Mouse (Mus musculus): ENCODE measurements around the gene Lamtor3. TPM values are rescaled to one million over a fixed set of nuclear protein-coding genes. Genes with fewer than 3 reads are reported as not detected.

Lamtor3 gene
- polyA plus RNA-seq, 1 experiment, result 39.1 TPM

DNA sequence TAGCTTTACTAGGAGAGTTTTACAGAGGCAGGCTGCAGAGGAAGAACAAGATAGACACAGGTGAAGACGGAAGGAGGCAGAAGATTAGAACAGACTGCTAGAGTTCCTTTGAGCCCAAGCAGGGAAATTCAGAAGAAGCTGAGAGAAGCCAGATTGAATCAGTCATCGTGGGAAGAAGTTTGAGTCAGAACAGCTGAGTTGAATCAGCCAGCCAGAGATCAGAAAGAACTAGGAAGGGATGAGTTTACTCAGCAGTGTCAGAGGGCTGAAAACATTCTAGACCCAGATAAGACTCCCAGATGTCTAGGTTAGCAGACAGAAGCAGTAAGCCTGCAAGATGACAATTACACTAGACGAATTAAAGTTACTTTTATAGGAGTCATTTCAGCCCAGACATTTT lies 15.7 kb downstream of the Lamtor3 start:
- no peak for TF ChIP-seq USF1 (IDR thresholded peaks at IDR 0.05; ENCODE audit: low read depth)
- H3K27me3 ChIP-seq (ENCODE audit: control insufficient read depth, insufficient read depth, insufficient read length), result no peaks in the 10 kb centered on the region
- H3K79me3 ChIP-seq (ENCODE audit: low read depth), result no peaks in the 10 kb centered on the region
- no peak overlapping the region for H3ac ChIP-seq (ENCODE audit: control insufficient read depth, insufficient read length, low read depth)
- H3K36me3 ChIP-seq (ENCODE audit: control insufficient read depth, insufficient read depth), result peaks cover 9% of the 10 kb centered on the region
- no peaks in the 10 kb centered on the region for H3K79me2 ChIP-seq (ENCODE audit: control insufficient read depth, insufficient read depth)
- no peak overlapping the region for H3K4me3 ChIP-seq (ENCODE audit: insufficient read depth, poor library complexity, severe bottlenecking)

- no peak overlapping the region for H3ac ChIP-seq (ENCODE audit: control insufficient read depth, insufficient read length, low read depth)
- H3K4me3 ChIP-seq (ENCODE audit: insufficient read depth, poor library complexity, severe bottlenecking), result no peak overlapping the region
- H3K36me3 ChIP-seq (ENCODE audit: control insufficient read depth, insufficient read depth), result no peaks in the 10 kb centered on the region
- H3K27me3 ChIP-seq (ENCODE audit: control insufficient read depth, insufficient read depth, insufficient read length), result no peaks in the 10 kb centered on the region
- H3K79me3 ChIP-seq (ENCODE audit: low read depth), result no peaks in the 10 kb centered on the region
- no peaks in the 10 kb centered on the region for H3K79me2 ChIP-seq (ENCODE audit: control insufficient read depth, insufficient read depth)
- TF ChIP-seq CTCF (IDR thresholded peaks at IDR 0.05; ENCODE audit: control insufficient read depth, insufficient read depth, insufficient read length), result no peak
- no peak for TF ChIP-seq USF1 (IDR thresholded peaks at IDR 0.05; ENCODE audit: low read depth)
- no peak for TF ChIP-seq CEBPB (IDR thresholded peaks at IDR 0.05; ENCODE audit: low read depth)
- no peak for TF ChIP-seq MAX (IDR thresholded peaks at IDR 0.05)
- no peak for TF ChIP-seq MYOG (IDR thresholded peaks at IDR 0.05; ENCODE audit: control insufficient read depth, extremely low read depth, insufficient read length)
- TF ChIP-seq MYOD1 (IDR thresholded peaks at IDR 0.05; ENCODE audit: control insufficient read depth, insufficient read length, low read depth), result no peak
- TF ChIP-seq FOSL1 (IDR thresholded peaks at IDR 0.05; ENCODE audit: insufficient read depth, low read length, poor library complexity, severe bottlenecking), result no peak
Observed at GRCm38 (mm10) chr3:137935570-137936525, 17.5 kb downstream of the Lamtor3 start.

DNA sequence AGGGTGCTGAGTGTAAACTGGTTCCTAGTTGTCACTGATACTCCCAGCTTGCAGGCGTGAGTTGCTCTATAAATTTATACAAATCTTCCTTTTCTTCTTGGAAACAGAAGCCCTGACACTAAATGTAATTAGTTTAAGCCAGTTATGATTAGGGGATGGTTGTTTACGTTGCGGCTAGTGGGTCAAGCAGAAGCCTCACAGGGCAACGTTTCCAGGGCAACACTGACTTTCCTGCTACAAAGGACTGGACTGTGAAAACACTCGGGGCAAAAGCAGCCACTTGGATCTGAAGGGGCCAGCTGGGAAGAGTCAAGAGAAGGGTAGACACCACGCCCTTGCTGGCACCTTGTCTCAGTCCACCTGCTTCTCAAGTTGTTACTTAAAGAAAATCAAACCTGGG lies 18.2 kb downstream of the Lamtor3 start:
- H3K79me3 ChIP-seq (ENCODE audit: low read depth), result no peaks in the 10 kb centered on the region
- H3K36me3 ChIP-seq (ENCODE audit: control insufficient read depth, insufficient read depth), result no peaks in the 10 kb centered on the region
- H3ac ChIP-seq (ENCODE audit: control insufficient read depth, insufficient read length, low read depth), result no peak overlapping the region
- H3K79me2 ChIP-seq (ENCODE audit: control insufficient read depth, insufficient read depth), result no peaks in the 10 kb centered on the region
- no peaks in the 10 kb centered on the region for H3K27me3 ChIP-seq (ENCODE audit: control insufficient read depth, insufficient read depth, insufficient read length)
- TF ChIP-seq MAX (IDR thresholded peaks at IDR 0.05), result no peak
- TF ChIP-seq MYOD1 (IDR thresholded peaks at IDR 0.05; ENCODE audit: control insufficient read depth, insufficient read length, low read depth), result no peak
- no peak for TF ChIP-seq CEBPB (IDR thresholded peaks at IDR 0.05; ENCODE audit: low read depth)
- no peak for TF ChIP-seq FOSL1 (IDR thresholded peaks at IDR 0.05; ENCODE audit: insufficient read depth, low read length, poor library complexity, severe bottlenecking)
- TF ChIP-seq USF1 (IDR thresholded peaks at IDR 0.05; ENCODE audit: low read depth), result no peak
- TF ChIP-seq CTCF (IDR thresholded peaks at IDR 0.05; ENCODE audit: control insufficient read depth, insufficient read depth, insufficient read length), result no peak
- TF ChIP-seq MYOG (IDR thresholded peaks at IDR 0.05; ENCODE audit: control insufficient read depth, extremely low read depth, insufficient read length), result no peak
- no peak overlapping the region for H3K4me3 ChIP-seq (ENCODE audit: insufficient read depth, poor library complexity, severe bottlenecking)

DNA sequence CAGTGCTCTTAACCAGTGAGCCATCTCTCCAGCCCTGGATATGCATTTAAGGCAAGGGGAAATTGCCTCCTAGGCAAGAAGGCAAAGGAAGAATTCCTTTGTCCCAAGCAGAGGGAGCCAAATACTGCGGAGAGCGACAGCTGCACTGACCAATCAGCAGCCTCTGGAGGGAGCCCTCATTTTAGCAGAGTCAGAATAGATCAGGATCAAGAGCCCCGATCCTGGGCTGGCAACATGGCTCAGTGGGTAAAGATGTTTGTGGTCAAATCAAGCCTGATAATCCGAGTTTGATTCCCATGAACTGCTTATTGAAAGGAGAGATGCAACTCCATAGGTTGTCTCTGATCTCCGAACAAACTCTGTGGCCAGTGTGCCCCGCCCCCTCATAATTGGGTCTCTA lies 20.3 kb downstream of the Lamtor3 start:
- no peaks in the 10 kb centered on the region for H3K79me3 ChIP-seq (ENCODE audit: low read depth)
- H3K27me3 ChIP-seq (ENCODE audit: control insufficient read depth, insufficient read depth, insufficient read length), result no peaks in the 10 kb centered on the region
- H3K79me2 ChIP-seq (ENCODE audit: control insufficient read depth, insufficient read depth), result no peaks in the 10 kb centered on the region
- no peaks in the 10 kb centered on the region for H3K36me3 ChIP-seq (ENCODE audit: control insufficient read depth, insufficient read depth)
- TF ChIP-seq CEBPB (IDR thresholded peaks at IDR 0.05; ENCODE audit: low read depth) (no peak), FOSL1 (IDR thresholded peaks at IDR 0.05; ENCODE audit: insufficient read depth, low read length, poor library complexity, severe bottlenecking) (no peak), MAX (IDR thresholded peaks at IDR 0.05) (no peak), MYOG (IDR thresholded peaks at IDR 0.05; ENCODE audit: control insufficient read depth, extremely low read depth, insufficient read length) (no peak), USF1 (IDR thresholded peaks at IDR 0.05; ENCODE audit: low read depth) (no peak), MYOD1 (IDR thresholded peaks at IDR 0.05; ENCODE audit: control insufficient read depth, insufficient read length, low read depth) (no peak)
- no peak overlapping the region for H3ac ChIP-seq (ENCODE audit: control insufficient read depth, insufficient read length, low read depth)
- no peak overlapping the region for H3K4me3 ChIP-seq (ENCODE audit: insufficient read depth, poor library complexity, severe bottlenecking)

GRCm38 (mm10) chr3:137940757-137941156 lies 22.5 kb downstream of the Lamtor3 start:
- Histone ChIP-seq H3K27me3 (ENCODE audit: control insufficient read depth, insufficient read depth, insufficient read length) (no peaks in the 10 kb centered on the region), H3K4me3 (ENCODE audit: insufficient read depth, poor library complexity, severe bottlenecking) (no peak overlapping the region), H3K79me3 (ENCODE audit: low read depth) (no peaks in the 10 kb centered on the region), H3K36me3 (ENCODE audit: control insufficient read depth, insufficient read depth) (no peaks in the 10 kb centered on the region), H3ac (ENCODE audit: control insufficient read depth, insufficient read length, low read depth) (no peak overlapping the region), H3K79me2 (ENCODE audit: control insufficient read depth, insufficient read depth) (no peaks in the 10 kb centered on the region)
- TF ChIP-seq CEBPB (IDR thresholded peaks at IDR 0.05; ENCODE audit: low read depth) (no peak), USF1 (IDR thresholded peaks at IDR 0.05; ENCODE audit: low read depth) (no peak)

DNA sequence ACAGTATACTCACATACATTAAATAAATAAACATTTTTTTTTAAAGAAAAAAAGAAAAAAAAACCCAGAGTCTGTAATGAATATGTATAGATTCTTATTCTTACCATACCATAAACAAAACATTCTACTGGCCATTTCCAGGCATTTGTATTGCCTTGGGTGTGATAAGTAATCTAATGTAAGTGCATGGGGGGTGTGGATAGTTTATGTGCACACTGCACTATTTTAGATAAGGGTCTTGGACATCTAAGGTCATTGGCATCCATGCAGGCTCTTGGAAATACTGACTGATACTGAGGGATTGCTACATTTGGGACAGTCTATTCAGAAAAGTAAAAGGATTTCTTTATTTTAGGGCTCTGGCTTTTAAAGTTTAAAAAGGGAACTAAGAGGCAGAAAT lies 23.2 kb downstream of the Lamtor3 start:
- TF ChIP-seq CTCF (IDR thresholded peaks at IDR 0.05; ENCODE audit: control insufficient read depth, insufficient read depth, insufficient read length) (no peak), USF1 (IDR thresholded peaks at IDR 0.05; ENCODE audit: low read depth) (no peak), MYOG (IDR thresholded peaks at IDR 0.05; ENCODE audit: control insufficient read depth, extremely low read depth, insufficient read length) (no peak), MYOD1 (IDR thresholded peaks at IDR 0.05; ENCODE audit: control insufficient read depth, insufficient read length, low read depth) (no peak), MAX (IDR thresholded peaks at IDR 0.05) (no peak), CEBPB (IDR thresholded peaks at IDR 0.05; ENCODE audit: low read depth) (no peak), FOSL1 (IDR thresholded peaks at IDR 0.05; ENCODE audit: insufficient read depth, low read length, poor library complexity, severe bottlenecking) (no peak)
- Histone ChIP-seq H3K27me3 (ENCODE audit: control insufficient read depth, insufficient read depth, insufficient read length) (no peaks in the 10 kb centered on the region), H3ac (ENCODE audit: control insufficient read depth, insufficient read length, low read depth) (no peak overlapping the region), H3K79me2 (ENCODE audit: control insufficient read depth, insufficient read depth) (no peaks in the 10 kb centered on the region), H3K79me3 (ENCODE audit: low read depth) (no peaks in the 10 kb centered on the region), H3K36me3 (ENCODE audit: control insufficient read depth, insufficient read depth) (no peaks in the 10 kb centered on the region), H3K4me3 (ENCODE audit: insufficient read depth, poor library complexity, severe bottlenecking) (no peak overlapping the region)

All from C2C12 (cell line).